Mouse (Mus musculus) liver, embryonic 11.5 days (tissue): ENCODE measurements around the gene Exoc3l. TPM values are rescaled to one million over a fixed set of nuclear protein-coding genes. Genes with fewer than 3 reads are reported as not detected.

Experiments used
- ATAC-seq: fragments of 200-750 bp; cut with Nextera tagmentation; replicated peaks from 2 replicates; pipeline ENCODE4 v1.8.0; 2017; ENCODE audit warnings: moderate number of reproducible peaks, mild to moderate bottlenecking, moderate TSS enrichment, moderate library complexity; ENCODE audit not compliant: low FRiP score
- DNase-seq: peaks from one replicate; pipeline ENCODE4 v3.0.0-alpha.2; 2017; ENCODE audit warnings: low spot score
- H3K27ac ChIP-seq: fragments of 300-500 bp; sonication (generic); 2 replicates; pipeline ENCODE4 v1.5.1; 2014; ENCODE audit warnings: mild to moderate bottlenecking, low read depth, low read length, control low read depth
- H3K27me3 ChIP-seq: fragments of 300-500 bp; sonication (generic); replicated peaks from 2 replicates; pipeline ENCODE4 v1.6.1; 2014; ENCODE audit warnings: low read length, mixed read lengths; ENCODE audit not compliant: control insufficient read depth, insufficient read depth
- H3K36me3 ChIP-seq: fragments of 300-500 bp; sonication (generic); 2 replicates; pipeline ENCODE4 v1.6.1; 2014; ENCODE audit warnings: mild to moderate bottlenecking, low read length, moderate library complexity, mixed read lengths; ENCODE audit not compliant: control insufficient read depth, insufficient read depth
- H3K4me1 ChIP-seq: fragments of 300-500 bp; sonication (generic); replicated peaks from 2 replicates; pipeline ENCODE4 v1.6.1; 2014; ENCODE audit warnings: low read length, mixed read lengths; ENCODE audit not compliant: control insufficient read depth, insufficient read depth
- H3K4me2 ChIP-seq: fragments of 300-500 bp; sonication (generic); 2 replicates; pipeline ENCODE4 v1.6.1; 2014; ENCODE audit warnings: mild to moderate bottlenecking, control low read depth, moderate library complexity
- H3K4me3 ChIP-seq: fragments of 300-500 bp; sonication (generic); 2 replicates; pipeline ENCODE4 v1.5.1; 2014; ENCODE audit warnings: low read depth, low read length, control low read depth
- H3K9ac ChIP-seq: fragments of 300-500 bp; sonication (generic); 2 replicates; pipeline ENCODE4 v1.6.1; 2014; ENCODE audit warnings: low read depth, low read length, control low read depth
- H3K9me3 ChIP-seq: fragments of 300-500 bp; sonication (generic); 2 replicates; pipeline ENCODE4 v1.6.1; 2016; ENCODE audit warnings: low read length, inconsistent platforms, mixed read lengths; ENCODE audit not compliant: control insufficient read depth
- WGBS: fragments of 180-500 bp; shearing (Covaris S2); extraction: QIAGEN DNeasy Blood & Tissue Kit; methylation state at CpG from one replicate; pipeline ENCODE4 v1.1.7; 2014; 5-methylcytosine and 5-hydroxymethylcytosine counted together
- polyA plus RNA-seq: library from polyadenylated mRNA; unstranded; fragments of >200 nt; fragmentation: Nextera tagmentation; extraction: Ambion mirVana; gene quantifications from 2 replicates; pipeline ENCODE4 v1.2.1, GENCODE M21; 2014

Gene Exoc3l
- polyA plus RNA-seq, 1 experiment from 2014 or later, result 19.6 TPM

DNA sequence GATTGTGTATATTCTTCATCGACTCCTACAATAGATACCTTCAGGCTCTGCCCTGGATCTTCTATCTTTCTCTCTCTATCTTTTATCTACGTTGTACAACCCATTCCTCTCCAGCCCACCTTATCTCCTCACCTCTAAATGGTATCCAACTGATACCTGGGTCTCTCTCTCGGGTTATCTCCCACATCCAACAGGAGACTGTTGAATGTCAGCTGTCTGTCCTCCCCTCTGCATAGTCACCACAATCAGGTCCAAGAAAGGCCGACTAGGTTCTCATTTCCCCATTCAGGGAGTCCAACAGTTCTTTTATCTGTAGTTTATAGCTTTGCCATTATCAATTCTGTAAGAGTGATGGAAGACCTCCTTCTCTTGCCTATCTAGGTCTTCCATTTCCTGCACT, 13.7 kb downstream of the Exoc3l start:
- Histone ChIP-seq H3K4me3 (no peak overlapping the region), H3K27ac (no peak overlapping the region), H3K4me2 (no peak overlapping the region), H3K36me3 (no peaks in the 10 kb centered on the region), H3K9ac (no peak overlapping the region), H3K4me1 (peaks cover 12% of the 10 kb centered on the region), H3K27me3 (peaks cover 56% of the 10 kb centered on the region), H3K9me3 (no peaks in the 10 kb centered on the region)
- WGBS, result 57% methylated on average over 4 of the region's 4 CpGs
- ATAC-seq (no peak), DNase-seq (no peak)

DNA sequence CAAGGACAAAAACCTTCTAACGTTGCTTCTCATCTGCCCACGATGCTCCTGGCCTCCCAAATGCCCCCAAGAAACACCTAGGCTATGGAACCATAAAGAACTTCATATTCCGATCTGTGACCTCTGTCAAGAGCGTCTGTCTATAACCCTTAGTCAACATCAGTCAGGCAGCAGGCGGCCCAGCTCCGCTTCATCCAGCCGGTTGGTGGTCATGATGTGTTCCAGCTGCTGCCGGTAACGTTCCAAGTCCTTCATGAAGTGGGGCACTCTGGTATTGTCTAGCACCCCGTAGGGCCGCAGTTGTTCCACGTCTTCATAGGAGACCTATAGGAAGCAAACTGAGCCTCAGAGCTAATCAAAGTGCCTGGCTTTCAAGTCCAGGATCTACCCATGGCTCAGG, 14.1 kb downstream of the Exoc3l start:
- Histone ChIP-seq H3K9ac (no peak overlapping the region), H3K27me3 (peaks cover 60% of the 10 kb centered on the region), H3K27ac (no peak overlapping the region), H3K4me1 (peaks cover 12% of the 10 kb centered on the region), H3K9me3 (no peaks in the 10 kb centered on the region), H3K4me2 (no peak overlapping the region), H3K36me3 (no peaks in the 10 kb centered on the region), H3K4me3 (no peak overlapping the region)
- 86% methylated on average over 12 of the region's 12 CpGs for WGBS
- no peak for DNase-seq
- ATAC-seq, result no peak

DNA sequence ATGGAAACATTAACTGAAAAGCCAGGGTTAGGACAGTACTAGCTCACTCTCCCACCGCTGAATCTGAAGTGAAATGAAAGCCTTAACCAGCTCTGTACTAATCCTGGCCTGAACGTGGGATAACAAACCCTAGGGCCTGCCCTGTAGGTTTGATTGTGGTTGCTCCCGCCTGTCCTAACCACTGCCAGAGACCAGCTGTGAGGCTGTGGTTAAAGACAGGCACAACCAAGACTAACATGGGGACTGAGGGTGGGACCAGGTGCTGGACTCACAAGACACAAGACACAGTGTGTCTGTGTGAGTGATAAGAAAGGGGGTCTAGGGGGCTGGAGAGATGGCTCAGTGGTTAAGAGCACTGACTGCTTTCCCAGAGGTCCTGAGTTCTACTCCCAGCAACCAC, 15.3 kb downstream of the Exoc3l start:
- Histone ChIP-seq H3K27ac (no peak overlapping the region), H3K4me2 (no peak overlapping the region), H3K4me3 (no peak overlapping the region), H3K36me3 (no peaks in the 10 kb centered on the region), H3K4me1 (peaks cover 14% of the 10 kb centered on the region), H3K9ac (no peak overlapping the region), H3K27me3 (peaks cover 70% of the 10 kb centered on the region), H3K9me3 (no peaks in the 10 kb centered on the region)
- DNase-seq, result no peak
- WGBS, result 58% methylated on average over 3 of the region's 3 CpGs
- ATAC-seq, result no peak

DNA sequence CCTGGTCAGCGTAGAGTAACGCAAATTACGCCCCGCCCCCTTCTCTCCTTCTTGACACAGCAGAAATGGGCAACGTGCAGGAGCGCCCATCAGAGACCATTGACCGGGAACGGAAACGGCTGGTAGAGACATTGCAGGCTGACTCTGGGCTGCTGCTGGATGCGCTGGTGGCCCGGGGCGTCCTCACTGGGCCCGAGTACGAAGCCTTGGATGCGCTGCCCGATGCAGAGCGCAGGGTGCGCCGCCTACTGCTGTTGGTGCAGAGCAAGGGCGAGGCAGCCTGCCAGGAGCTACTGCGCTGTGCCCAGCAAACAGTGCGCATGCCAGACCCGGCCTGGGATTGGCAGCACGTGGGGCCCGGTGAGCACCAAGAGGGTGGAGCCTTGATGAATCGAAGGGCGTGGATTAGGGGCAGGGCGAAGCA, 17.0 kb downstream of the Exoc3l start:
- peaks cover 77% of the 10 kb centered on the region for H3K27me3 ChIP-seq
- H3K4me3 ChIP-seq, result peak overlapping the region; percentile 2; the same call in 1 of the 2 replicates
- H3K9ac ChIP-seq, result no peak overlapping the region
- H3K36me3 ChIP-seq, result no peaks in the 10 kb centered on the region
- no peak for DNase-seq
- 4% methylated on average over 28 of the region's 28 CpGs for WGBS
- no peak overlapping the region for H3K27ac ChIP-seq
- ATAC-seq, result peak; percentile 27; the same call in 1 of the 2 replicates
- peaks cover 14% of the 10 kb centered on the region for H3K4me1 ChIP-seq
- H3K9me3 ChIP-seq, result no peaks in the 10 kb centered on the region
- H3K4me2 ChIP-seq, result peak overlapping the region; percentile 60

DNA sequence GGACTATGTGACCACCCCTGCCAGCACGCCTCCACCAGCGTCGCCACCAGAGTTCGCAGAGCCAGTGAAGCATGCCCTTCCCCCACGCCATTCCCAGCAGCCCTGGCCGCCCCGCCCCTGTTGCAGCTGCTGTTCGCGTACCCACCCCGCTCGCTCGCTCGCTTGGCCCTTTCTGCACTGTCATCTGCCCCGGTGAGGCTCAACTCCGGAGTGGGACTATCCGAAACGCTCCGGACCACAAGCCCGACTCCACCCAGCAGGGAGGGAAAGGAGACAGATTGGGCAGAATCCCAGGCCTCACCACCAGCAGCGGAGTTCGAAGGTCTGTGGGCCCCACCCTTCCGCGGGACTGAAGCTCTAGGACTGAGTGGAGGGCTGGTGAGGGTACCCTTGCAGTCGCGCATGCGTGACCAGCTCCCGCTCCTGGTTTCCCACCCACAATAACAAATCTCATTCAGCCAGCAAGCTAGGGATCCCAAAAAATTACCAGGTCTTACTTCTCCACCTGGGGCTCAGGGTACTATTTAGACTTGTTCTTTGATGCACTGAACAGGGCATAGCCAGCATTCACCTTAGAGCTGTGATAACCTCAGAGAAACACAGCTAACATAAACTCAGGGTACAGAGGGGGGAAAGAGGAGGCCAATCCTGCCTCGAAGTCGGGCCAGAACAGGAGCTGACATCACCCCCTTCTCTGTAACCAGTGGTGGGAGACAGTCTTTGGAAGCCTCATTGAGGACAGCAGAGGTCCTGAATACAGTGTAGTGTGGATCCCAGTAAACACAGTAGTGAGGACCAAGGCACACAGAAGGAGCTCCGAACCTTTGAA, 19.4 kb downstream of the Exoc3l start:
- peak; percentile 62 for DNase-seq
- H3K9me3 ChIP-seq, result no peaks in the 10 kb centered on the region
- 6% methylated on average over 30 of the region's 30 CpGs for WGBS
- no peak overlapping the region for H3K9ac ChIP-seq
- peaks cover 86% of the 10 kb centered on the region for H3K27me3 ChIP-seq
- H3K4me3 ChIP-seq, result peak overlapping the region; percentile 38
- peak; percentile 48 for ATAC-seq
- peaks cover 8% of the 10 kb centered on the region for H3K4me1 ChIP-seq
- H3K27ac ChIP-seq, result no peak overlapping the region
- no peaks in the 10 kb centered on the region for H3K36me3 ChIP-seq
- H3K4me2 ChIP-seq, result peak overlapping the region; percentile 63

DNA sequence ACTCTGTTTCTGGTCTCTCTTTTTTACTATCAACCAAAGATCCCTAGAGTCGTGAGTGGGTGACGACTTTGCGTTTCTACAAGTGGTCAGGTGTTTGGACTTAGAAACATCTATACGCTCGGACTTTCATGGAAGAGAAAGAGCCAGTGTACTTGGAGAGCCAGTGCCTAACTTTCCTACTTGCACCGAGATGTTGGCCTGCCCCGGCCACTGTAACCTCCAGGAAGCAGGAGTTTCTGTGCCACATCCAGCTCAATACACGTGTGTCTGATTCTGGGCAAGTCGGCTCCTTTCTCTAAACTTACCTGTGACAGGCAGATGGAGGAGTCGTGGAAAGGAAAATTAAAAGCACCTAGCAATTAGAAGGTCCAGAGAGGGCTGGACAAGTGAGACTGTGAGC, 20.1 kb downstream of the Exoc3l start, which contains the start of gene Nol3:
Gene Nol3 (plus strand): TSS at position 301 of the 400 bp plus-strand sequence.
- Histone ChIP-seq H3K36me3 (no peaks in the 10 kb centered on the region), H3K27ac (no peak within 1 kb of the TSS), H3K27me3 (peaks cover 92% of the 10 kb centered on the region), H3K4me3 (peak within 1 kb of the TSS; percentile 38), H3K4me2 (peak within 1 kb of the TSS; percentile 63), H3K9ac (no peak within 1 kb of the TSS), H3K9me3 (no peaks in the 10 kb centered on the region), H3K4me1 (peaks cover 8% of the 10 kb centered on the region)
- DNase-seq, result no peak
- 12% methylated on average over 10 of the region's 10 CpGs for WGBS
- no peak for ATAC-seq

DNA sequence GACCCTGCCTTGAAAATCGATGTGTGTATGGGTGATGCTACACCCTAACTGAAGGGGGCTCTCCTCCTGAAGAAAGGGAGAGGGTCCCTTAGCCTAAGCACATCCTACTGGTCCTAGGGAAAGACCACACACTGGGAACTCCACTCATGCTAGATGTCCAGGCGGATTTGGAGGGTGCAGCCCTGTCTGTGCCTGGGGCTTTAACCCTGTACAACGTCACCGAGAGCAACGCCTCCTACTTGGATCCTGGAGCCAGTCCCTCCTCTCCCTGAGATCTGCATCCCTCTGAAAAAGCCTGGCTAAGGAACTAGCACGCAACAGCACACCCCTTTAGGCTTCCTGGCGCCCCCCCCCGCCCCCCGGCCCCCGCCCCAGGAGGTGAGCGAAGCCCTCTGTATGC, 20.5 kb downstream of the Exoc3l start:
- WGBS, result 10% methylated on average over 11 of the region's 11 CpGs
- Histone ChIP-seq H3K9me3 (no peaks in the 10 kb centered on the region), H3K27me3 (peaks cover 97% of the 10 kb centered on the region), H3K4me3 (no peak overlapping the region), H3K9ac (no peak overlapping the region), H3K27ac (no peak overlapping the region), H3K4me1 (peaks cover 8% of the 10 kb centered on the region), H3K36me3 (no peaks in the 10 kb centered on the region), H3K4me2 (peak overlapping the region; percentile 63)
- ATAC-seq (no peak), DNase-seq (no peak)

DNA sequence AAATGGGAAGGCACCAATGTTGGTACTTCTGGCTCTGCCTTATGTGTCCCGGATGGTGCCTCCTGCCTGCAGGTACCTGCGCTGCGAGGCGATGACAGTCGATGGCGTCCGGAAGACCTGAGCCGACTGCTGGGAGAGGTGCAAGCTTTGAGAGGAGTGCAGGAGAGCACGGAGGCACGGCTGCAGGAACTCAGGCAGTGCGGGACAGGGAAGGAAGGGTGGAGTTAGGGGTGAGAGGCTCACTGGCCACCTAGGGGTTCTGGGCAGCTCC, 25.1 kb downstream of the Exoc3l start:
- 3% methylated on average over 11 of the region's 11 CpGs for WGBS
- DNase-seq (no peak), ATAC-seq (no peak)
- Histone ChIP-seq H3K9me3 (peaks cover 6% of the 10 kb centered on the region; the same call in 1 of the 2 replicates), H3K4me2 (no peak overlapping the region), H3K27ac (no peak overlapping the region), H3K36me3 (no peaks in the 10 kb centered on the region), H3K27me3 (peaks cover 97% of the 10 kb centered on the region), H3K4me3 (no peak overlapping the region), H3K9ac (no peak overlapping the region), H3K4me1 (peaks cover 23% of the 10 kb centered on the region)
